8 mouse cellular contexts compared by ENCODE assay signal in genomic region chr16:91485841-91486240, GRCm38 (mm10). TPM values are rescaled to one million over a fixed set of nuclear protein-coding genes. Genes with fewer than 3 reads are reported as not detected.
DNase-seq lines count a peak whose midpoint lies in the region; ATAC-seq and TF ChIP-seq lines count a peak whose summit lies in the region.

No protein-coding gene starts in this region.

- H3K36me3 ChIP-seq in lung, embryonic 14.5 days (ENCODE audit: insufficient read depth) = peaks cover 29% of the 10 kb centered on the region
- H3K36me3 ChIP-seq in embryonic facial prominence, embryonic 13.5 days = peaks cover 14% of the 10 kb centered on the region
- peaks cover 6% of the 10 kb centered on the region; the same call in 1 of the 2 replicates for H3K36me3 ChIP-seq in limb, embryonic 11.5 days (ENCODE audit: control insufficient read depth, insufficient read depth, low read length)

- peak overlapping the region; percentile 94 for H3K4me3 ChIP-seq in lung, embryonic 14.5 days (ENCODE audit: low read depth, low read length)
- peak overlapping the region; percentile 85 for H3K4me3 ChIP-seq in embryonic facial prominence, embryonic 13.5 days
- H3K4me3 ChIP-seq in limb, embryonic 11.5 days (ENCODE audit: low read depth, low read length) = peak overlapping the region; percentile 84

- no peaks in the 10 kb centered on the region for H3K27me3 ChIP-seq in lung, embryonic 14.5 days (ENCODE audit: insufficient read depth, low read length)
- H3K27me3 ChIP-seq in embryonic facial prominence, embryonic 13.5 days = no peaks in the 10 kb centered on the region
- no peaks in the 10 kb centered on the region for H3K27me3 ChIP-seq in limb, embryonic 11.5 days (ENCODE audit: control insufficient read depth, insufficient read depth, low read length)

- H3K9me3 ChIP-seq in lung, embryonic 14.5 days (ENCODE audit: low read depth, low read length) = no peaks in the 10 kb centered on the region
- H3K9me3 ChIP-seq in embryonic facial prominence, embryonic 13.5 days = no peaks in the 10 kb centered on the region
- no peaks in the 10 kb centered on the region for H3K9me3 ChIP-seq in limb, embryonic 11.5 days (ENCODE audit: control insufficient read depth, low read length)

- H3K27ac ChIP-seq in lung, embryonic 14.5 days (ENCODE audit: low read depth) = peak overlapping the region; percentile 97; the same call in 1 of the 2 replicates
- H3K27ac ChIP-seq in embryonic facial prominence, embryonic 13.5 days = peak overlapping the region; percentile 92
- no peak overlapping the region; the same call in 1 of the 2 replicates for H3K27ac ChIP-seq in limb, embryonic 11.5 days (replicated peaks; ENCODE audit: low read depth, low read length)

- H3K4me1 ChIP-seq in lung, embryonic 14.5 days (ENCODE audit: insufficient read depth) = peaks cover 5% of the 10 kb centered on the region
- H3K4me1 ChIP-seq in embryonic facial prominence, embryonic 13.5 days = peaks cover 15% of the 10 kb centered on the region
- peaks cover 4% of the 10 kb centered on the region; the same call in 1 of the 2 replicates for H3K4me1 ChIP-seq in limb, embryonic 11.5 days (ENCODE audit: control insufficient read depth, insufficient read depth, low read length)

- WGBS in lung, embryonic 14.5 days = 19% methylated on average over 5 of the region's 5 CpGs
- WGBS in embryonic facial prominence, embryonic 13.5 days = 39% methylated on average over 5 of the region's 5 CpGs
- 40% methylated on average over 5 of the region's 5 CpGs for WGBS in limb, embryonic 11.5 days

- no peak for ATAC-seq in lung, embryonic 14.5 days (ENCODE audit: insufficient read depth)
- ATAC-seq in embryonic facial prominence, embryonic 13.5 days (ENCODE audit: insufficient number of reproducible peaks, insufficient read depth, low FRiP score, low TSS enrichment, low read depth) = no peak
- ATAC-seq in limb, embryonic 11.5 days (ENCODE audit: insufficient number of reproducible peaks, low FRiP score, low TSS enrichment, low read depth) = no peak

- H3K9ac ChIP-seq in lung, embryonic 14.5 days = peak overlapping the region; percentile 89
- peak overlapping the region; percentile 92 for H3K9ac ChIP-seq in embryonic facial prominence, embryonic 13.5 days
- peak overlapping the region; percentile 85 for H3K9ac ChIP-seq in limb, embryonic 11.5 days (ENCODE audit: low read length)

- TF ChIP-seq CTCF in lung, embryonic 14.5 days (IDR thresholded peaks at IDR 0.05; ENCODE audit: low read depth) = no peak

- no peak for DNase-seq in lung, embryonic 14.5 days
- DNase-seq in lung, postnatal 14 days = no peak
- no peak for DNase-seq in limb, embryonic 11.5 days (ENCODE audit: low spot score)
- DNase-seq in retina, postnatal 1 day = peak; percentile 33
- no peak for DNase-seq in gastrocnemius, postnatal 10 days
- no peak for DNase-seq in cerebellum, adult 8-10 months
- no peak for DNase-seq in thymus, postnatal 10 days (ENCODE audit: low spot score in 2 of 2)

- H3K4me2 ChIP-seq in lung, embryonic 14.5 days = peak overlapping the region; percentile 69
- H3K4me2 ChIP-seq in embryonic facial prominence, embryonic 13.5 days = peak overlapping the region; percentile 67
- H3K4me2 ChIP-seq in limb, embryonic 11.5 days (ENCODE audit: low read depth, severe bottlenecking) = peak overlapping the region; percentile 66

RNA-seq across cellular contexts. Expression of gene Ifnar1, which starts 0.8 kb away (rescaled TPM):
- 73.3 and 73.6 TPM in 2 replicates for polyA plus RNA-seq in lung, embryonic 14.5 days (2014; fragmentation: Nextera tagmentation; extraction: Ambion mirVana)
- 62.6 and 63.0 TPM in 2 replicates for polyA plus RNA-seq in embryonic facial prominence, embryonic 13.5 days (2015; fragmentation: Nextera tagmentation; extraction: Ambion mirVana)
- 55.0 and 58.4 TPM in 2 replicates for polyA plus RNA-seq in limb, embryonic 11.5 days (2014; fragmentation: Nextera tagmentation; extraction: Ambion mirVana)
- total RNA-seq in gastrocnemius, postnatal 10 days (2021) = 10 to 100 TPM; 34.9 to 36.9 TPM
